Mouse (Mus musculus) NIH3T3 (cell line): ENCODE results near the gene Vrk1.

Source experiments
- DNase-seq: peaks from one replicate; pipeline ENCODE4 v3.0.0-alpha.2; 2012; ENCODE audit warnings: low read depth

The Vrk1 gene

DNA sequence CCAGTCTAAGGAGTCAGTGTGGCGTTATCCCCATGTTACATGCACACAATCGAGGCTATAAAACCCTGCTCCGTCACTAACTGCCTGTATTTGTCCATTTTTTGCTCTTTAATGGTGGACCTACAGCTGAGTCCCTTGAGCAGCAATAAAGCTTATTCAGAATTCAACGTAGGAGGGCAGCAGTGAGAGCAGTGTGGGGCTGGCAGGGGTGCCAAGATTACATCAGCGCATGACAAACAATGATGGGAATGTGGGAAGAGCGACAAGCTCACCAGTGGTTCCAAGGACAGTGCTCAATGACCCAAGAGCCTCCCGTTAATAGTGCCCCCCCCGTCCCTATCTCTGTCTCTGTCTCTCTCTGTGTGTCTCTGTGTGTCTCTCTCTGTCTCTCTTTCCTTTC lies 8.3 kb upstream of the Vrk1 start:
- DNase-seq = no peak

DNA sequence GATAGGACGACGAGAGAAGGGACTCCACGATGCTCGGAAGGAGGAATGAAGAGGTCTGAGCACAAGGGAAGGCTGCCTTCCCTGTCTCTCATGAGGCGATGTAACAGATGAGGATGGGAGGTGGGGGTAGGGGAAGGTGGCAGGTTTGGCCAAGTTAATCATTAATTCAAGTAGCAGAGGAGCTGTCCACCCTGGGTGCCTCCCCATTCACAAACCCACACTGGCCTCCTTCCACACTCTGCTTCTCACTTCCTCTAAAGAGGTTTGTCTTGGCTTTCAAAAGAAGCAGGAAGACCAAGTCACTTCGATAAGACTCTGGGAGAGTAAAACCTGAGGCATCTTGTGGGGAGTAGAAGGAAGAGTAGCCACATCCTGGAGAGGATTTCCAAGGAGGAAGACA lies 5.3 kb upstream of the Vrk1 start:
- no peak for DNase-seq

DNA sequence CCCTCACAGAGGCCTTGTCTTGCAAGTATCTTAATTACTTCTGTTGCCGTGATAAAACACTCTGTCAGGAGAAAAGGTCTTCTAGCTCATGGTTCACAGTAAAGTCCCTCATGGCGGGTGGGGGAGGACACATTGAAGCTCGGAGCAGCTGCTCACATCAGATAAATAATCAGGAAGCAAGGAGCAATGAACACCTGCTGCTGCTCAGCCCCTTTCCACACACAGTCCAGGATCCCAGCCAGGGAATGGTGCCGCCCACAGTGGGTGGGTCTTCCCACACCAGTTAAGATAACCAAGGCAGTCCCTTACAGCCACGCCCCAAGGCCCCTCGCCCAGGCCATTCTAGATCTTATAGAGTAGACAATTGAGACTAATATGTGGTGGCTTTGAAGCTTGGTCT lies 3.8 kb upstream of the Vrk1 start:
- DNase-seq = no peak

DNA sequence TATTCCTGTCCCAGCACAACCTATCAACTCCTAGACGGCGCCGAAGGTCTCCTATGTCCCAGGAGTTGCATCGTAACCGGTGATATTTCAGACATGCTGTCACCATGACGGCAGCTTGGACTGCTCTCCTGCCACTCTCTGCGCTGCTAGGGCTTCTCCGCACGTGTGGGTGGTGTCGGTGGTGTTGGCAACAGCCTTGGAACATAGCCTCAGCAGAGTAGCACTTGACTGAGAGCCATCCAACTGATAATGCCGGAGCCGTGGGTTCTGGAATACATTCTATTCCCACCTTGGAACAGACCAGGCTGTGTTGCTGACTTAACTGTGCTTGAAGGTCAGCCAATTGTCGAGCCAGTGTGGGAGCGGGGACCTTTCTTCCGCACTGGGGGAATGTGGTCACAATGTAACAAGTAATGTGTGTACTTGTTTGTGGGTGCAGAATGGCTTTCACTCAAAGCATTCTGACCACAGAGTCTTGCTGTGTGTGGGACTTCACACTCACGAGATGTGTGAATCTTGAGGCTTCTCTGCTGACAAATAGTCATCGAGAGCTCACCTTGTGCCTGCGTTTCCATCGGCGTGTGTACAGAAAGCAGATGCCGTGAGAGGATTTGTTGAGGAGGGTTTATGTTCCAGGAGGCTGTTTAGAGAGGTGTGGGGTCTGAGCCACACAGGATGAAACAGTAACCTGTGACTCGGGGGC lies 1.5 kb upstream of the Vrk1 start:
- DNase-seq = no peak

DNA sequence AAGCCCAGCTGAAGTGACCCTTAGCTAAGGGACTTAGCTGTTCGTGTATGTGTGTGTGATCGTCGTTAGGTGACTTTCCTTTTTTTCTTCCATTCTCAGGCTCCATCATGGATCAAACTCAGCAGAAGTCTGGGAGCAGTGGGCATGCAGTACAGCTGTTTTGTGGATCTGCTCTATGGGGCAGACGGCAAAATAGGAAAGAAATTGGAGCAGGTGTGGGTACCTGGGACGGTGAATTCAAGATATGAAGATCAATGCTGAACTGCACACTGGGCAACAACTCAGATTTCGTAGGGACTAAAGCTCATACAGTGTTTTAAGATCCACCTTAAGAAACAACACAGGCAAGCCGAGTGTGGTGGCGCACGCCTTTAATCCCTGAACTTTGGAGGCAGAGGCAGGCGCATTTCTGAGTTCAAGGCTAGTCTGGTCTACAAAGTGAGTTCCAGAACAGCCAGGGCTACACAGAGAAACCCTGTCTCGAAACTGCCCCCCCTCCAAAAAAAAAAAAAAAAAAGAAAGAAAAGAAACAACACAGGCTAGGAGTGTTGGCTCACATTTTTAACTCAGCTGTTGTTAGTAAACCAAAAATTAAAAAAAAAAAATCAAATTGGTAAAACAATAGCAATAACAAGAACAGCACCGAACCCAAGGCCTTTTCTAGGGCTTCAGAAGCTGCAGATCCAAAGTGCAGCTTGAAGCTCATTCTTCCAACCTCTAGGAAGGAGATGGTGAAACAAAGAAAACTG lies 732 bp upstream of the Vrk1 start:
- DNase-seq = no peak

DNA sequence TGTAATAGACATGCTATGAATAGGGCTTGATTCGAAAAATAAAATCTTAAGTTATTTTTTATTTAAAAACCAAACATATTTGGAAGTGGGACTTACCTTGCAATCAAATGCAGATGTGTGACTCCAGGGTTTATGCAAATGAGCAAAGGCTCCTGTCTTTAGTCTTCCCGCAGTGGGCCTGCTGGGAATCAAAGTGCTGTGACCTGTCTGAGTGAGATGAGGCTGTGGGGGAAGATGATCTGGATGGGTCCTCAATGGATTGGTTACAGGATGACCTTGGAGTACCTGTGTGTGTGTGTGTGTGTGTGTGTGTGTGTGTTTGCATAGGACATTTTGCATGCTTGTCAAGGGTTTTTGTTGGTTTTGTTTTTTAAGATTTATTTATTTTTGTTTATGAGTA lies 2.1 kb downstream of the Vrk1 start:
- no peak for DNase-seq

DNA sequence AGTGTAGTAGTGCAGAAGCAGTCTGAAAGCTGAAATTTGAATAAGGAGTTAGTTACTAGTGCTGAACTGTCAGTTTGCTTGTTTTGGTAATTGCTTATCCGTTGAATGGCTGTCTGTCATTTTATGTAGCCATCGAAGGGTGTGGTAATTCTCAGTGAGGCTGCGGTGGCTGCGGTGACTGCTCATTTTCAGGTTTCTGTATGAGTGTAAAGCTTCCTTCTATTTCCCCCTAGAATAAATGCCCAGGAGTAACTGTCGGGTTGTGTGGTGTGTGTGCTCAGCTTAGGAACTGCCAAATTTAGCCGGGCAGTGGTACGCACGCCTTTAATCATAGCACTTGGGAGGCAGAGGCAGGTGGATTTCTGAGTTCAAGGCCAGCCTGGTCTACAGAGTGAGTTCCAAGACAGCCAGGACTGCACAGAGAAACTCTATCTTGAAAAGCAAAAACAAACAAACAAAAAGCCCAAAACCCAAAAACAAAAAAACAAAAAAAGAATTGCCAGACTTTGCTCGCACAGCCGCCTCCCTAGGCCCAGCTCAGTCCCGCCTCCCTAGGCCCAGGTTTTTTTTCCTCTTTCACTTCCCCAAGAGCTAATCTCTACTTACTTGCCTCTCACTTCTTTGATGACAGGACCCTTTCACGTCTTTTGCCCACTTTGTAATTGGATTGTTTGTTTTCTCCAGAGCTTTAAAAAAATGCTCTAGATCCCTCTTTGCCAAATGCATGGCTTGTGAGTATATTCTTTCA lies 6.4 kb downstream of the Vrk1 start:
- DNase-seq = no peak

DNA sequence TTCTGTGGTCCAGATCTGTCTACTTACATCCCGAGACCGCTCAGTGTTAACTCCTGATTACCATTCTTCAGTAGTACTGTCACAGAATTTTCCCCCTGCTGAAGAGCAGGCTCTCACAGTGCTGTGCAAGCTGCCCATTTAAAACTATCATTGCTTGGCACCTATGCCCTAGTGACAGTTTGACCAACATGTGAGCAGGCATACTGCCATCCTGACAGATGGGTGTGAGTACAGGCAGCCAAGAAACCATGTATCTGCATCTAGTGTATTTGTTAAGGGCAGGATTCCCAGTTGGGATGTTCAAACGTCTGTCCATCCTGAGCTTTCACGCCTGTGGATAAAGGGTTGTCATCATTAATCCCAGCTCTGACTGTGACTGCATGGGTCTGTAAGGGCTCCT lies 10.0 kb downstream of the Vrk1 start:
- DNase-seq = no peak

DNA sequence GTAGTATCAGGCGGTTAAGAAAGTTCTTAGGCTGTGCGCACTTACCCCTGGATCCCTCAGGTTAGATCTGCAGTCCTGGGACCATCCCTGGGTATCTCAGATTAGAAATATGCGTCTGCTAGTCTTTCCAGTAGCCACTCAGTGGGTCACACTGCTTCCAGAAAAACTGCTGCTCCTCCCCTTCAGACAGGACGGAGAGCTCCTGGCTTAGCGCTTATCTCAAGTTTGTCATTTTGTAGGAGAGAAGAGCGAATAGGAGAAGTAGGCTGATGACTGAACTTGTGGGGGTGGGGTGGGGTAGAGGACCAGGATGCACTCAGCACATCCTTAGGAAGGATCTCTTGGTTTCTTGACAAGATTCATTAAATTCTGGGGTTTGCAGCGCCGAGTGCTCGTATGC lies 13.6 kb downstream of the Vrk1 start:
- DNase-seq = no peak

DNA sequence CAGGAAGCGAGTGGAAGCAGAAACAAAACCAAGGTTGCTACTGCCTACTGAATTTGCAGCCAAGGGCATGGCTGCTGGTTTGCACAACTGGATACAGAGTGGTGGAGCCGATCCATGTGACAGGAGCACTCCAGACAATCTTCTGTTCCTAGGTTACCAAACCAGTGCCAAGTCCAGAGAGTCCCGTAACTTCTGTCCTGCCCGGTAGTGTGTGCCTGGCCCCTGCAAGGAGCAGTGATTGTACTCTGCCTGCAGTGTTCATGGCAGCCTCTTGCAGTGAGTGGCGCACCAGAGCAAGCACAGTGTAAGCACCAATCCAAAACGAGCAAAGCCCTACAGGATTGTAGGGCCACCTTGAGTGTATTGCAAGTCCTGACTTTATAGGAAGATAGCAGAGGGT lies 15.4 kb downstream of the Vrk1 start:
- no peak for DNase-seq

DNA sequence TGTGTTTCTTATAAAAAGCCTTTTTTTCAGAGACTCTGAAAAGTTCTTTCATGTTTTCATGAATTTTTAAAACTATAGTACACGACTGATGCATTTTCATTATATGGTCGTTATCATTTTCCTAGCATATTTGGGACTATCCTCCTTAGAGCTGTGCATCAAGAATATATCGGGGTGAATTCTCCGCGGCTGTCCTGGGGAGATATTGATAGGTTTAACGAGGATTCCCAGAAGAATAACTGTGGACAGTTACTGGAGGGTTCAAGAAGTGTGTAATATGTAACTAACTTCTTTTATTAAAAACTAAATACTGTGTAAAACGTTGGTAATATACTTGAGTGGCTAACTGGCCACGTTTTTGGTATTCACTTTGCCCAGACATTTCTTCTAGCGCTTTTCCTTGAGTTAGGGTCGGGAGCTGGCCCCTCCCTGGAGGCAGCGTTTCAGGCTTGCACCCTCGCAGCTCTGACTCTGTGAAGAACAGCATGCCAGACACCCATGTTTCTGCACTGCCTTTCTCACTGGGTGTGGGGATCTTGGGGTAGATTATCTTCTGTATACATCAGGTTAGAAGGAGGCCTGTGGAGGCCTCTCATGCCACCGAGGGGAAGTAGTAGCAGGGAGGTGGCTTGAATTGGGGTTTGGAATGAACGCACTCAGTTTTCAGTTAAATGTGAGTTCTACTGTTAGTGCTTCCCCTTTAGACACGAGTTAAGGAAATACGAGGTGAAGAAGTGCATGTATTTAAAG lies 16.5 kb downstream of the Vrk1 start:
- DNase-seq = no peak

DNA sequence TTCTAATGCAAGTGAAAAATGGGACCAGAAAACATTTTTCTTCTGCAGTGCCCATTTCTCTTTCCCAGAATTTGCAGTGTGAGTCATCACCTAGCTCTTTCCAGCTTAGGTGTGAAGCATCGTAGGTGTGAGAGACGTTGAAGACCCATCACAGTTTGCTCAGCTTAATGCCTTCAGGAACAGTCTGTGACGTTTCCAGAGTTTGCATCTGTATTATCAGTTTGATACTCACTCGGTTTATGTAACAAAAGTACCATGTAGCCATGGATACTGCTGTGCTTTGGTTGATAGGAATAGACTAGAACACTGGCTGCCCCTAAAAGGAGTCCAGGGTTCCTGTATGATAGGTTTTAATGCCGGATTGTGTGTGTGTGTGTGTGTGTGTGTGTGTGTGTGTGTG lies 17.3 kb downstream of the Vrk1 start:
- no peak for DNase-seq

DNA sequence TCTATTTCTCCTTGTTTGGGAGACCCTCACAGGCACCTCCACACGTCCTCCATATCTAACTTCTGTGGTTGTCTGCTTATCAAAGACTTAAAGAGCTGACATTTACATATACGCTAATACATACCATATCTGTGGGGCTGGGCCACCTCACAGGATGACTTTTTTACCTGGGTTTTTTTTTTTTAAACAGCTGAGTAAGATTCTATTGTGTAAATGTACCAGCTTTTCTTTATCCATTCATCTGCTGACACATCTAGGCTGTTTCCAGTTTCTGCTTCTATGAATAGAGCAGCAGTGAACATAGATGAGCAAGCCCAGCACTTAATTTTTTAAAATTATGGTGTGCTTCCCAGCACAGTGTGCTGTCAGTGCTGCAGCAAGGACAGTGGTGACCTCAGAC lies 19.6 kb downstream of the Vrk1 start:
- DNase-seq = no peak

DNA sequence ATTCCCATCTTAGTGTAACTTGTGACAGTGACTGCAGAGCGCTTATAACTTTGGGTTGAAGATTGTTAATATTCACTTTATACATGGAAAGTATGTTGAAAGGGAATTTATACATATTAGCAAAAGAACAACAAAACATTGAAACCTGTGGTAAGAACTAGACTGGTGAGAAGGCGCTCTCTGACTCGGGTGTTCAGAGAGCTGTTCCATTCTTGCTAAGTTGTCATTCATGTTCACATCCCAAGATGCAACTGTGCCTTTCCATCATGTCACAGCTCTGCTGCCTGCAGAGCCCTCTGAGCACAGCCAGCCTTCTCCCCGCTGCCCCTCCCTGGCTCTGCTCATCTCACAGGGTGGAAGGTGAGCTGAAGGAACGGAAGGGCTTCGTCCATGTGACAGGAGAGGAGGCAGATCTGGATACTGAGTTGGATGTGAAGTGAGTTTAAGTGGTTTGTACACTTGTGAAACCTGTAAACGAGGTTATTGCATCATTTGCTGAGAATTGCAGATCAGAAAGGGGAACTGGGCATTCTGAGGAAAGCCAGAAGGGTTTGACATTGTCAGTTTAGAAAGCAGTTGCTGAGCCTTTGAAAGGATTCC lies 20.2 kb downstream of the Vrk1 start:
- no peak for DNase-seq

DNA sequence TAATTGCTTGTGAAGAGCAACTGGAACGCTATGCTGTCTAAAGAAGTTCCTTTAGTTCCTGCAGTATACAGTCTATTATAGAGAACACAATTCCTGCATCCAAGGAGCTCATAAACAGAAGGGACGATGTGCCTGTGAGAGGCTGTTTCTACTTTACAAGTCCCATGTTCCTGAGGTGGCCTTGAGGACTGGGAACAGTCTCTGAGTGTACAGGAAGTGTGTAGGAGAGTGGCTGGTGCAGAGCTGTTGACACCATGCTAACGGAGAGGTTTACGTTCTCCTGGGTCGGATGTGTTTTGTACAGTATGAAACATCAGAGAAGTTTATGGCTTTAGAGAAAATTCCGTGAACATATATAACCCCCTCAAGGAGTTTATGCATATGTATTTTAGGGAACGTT lies 20.8 kb downstream of the Vrk1 start:
- no peak for DNase-seq

DNA sequence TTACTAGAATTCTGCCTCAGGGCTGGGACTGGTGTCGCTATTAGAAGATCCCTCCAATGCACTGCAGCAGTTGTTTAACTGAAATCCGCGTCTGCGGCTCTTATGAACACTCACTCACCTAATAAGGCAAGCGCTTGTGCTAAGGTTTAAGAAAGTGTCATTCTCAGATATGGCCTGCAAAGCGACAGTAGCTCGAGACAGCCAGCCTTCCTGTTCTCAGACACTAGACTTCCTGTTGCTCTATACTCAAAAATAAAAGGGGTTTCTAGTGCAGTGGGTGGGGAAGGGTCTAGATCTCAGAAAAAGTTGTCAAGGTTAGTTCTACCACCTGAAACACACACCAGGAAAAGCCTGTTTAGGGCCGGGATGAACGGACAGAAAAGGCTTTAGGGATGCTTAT lies 21.9 kb downstream of the Vrk1 start:
- DNase-seq = no peak

DNA sequence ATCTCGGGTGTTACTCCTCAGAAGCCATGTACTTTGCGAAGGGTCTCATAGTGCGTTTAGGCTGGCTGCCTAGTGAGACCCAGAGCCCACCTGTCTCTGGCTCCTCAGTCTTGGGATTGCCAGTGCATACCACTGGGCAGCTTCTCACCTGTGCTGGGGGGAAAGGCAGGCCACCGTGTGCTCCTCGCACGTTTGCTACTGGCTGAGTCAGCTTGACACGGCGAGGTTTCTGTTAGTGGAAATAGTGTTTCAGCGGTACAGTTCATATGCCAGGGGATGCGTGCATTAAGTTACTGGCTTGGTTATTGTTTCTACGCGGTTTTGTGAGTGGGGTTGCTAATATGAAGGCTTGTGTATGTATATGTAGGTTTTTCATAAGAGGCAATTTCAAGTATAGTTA lies 22.3 kb downstream of the Vrk1 start:
- no peak for DNase-seq

DNA sequence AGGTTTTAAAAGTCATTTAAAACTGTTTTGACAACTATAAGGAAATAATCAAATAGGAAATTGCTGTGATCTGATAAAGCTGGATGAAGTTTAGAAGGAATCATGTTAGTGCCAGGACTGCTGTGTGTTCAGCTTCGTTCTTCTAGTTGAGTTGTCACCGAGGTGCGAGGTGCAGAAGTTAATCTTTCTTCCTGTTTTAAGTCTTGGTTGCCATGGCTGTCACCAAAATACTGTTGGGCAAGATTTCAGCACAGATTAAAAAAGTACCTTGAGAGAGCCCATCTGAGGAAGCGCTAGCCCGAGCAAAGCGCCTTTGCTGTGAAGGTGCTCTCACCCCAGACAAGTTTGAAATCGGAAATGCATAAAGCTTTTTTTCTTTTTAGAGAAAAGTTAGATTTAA lies 24.2 kb downstream of the Vrk1 start:
- no peak for DNase-seq

DNA sequence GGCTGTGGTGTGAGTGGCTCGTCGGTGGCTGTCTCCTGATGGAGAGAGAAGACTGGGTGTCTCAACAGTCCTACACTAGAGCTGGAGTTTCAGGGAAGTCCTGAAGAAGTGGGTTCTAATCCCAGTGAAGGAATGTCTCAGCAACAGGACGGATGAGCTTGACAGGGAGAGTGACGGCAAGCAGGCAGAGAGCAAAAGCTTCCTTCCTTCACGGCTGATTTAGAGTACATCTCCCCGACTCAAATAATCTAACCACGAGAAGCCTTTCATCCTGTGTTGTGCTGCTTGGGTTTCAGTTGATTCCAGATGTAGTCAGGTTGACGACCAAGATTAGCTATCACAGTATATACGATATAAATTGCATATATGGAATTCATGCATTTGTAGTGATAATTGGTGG lies 24.7 kb downstream of the Vrk1 start:
- DNase-seq = no peak

DNA sequence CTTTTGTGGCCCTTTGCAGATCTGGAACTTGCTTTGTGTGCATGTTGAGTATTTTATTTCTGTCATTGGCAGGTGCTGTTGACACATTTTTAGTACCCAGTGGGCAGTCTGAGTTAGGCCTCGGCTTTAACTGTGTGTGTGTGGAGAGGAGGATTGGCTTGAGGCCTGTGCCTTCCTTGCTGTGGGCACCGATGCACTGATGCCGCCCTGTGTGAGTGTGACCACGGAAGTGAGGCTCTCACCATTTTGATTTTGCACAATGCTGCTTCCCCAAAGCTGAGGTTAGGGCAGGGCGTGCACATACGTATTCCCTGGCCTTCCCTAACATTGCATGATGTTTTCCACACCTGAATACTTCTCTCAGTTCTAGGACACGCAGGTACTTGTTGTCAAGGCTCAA lies 30.2 kb downstream of the Vrk1 start:
- no peak for DNase-seq

DNA sequence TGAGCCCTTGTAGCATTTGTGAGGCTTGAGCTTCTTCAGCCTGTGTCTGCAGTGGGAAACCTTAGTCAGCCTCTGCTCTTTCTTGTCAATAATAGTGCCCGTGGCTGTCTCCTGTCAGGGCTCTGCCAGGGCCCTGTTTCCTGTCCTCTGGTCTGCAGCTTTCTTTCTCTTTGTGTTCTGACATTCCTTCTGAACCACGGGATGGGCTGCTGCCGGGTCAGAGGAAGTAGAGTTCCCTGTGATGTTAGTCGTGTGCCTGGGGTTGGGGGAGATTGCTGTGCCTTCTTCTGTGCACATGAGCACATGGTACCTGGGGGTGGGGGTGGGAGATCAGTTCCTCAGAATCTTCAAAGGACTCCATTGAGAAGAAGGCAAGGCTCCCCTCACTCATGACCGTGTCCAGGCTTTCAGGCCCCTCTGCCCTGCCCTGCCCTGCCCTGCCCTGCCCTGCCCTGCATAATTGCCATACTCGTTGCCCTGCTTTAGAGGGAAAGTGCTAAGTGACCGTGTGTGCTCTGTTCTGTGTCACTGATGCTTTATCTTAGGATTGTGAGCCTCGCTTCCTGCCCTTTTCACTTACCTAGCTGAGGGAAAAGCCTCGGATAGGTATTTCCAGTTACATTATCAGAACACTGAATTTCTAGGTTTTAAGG lies 36.2 kb downstream of the Vrk1 start:
- no peak for DNase-seq

DNA sequence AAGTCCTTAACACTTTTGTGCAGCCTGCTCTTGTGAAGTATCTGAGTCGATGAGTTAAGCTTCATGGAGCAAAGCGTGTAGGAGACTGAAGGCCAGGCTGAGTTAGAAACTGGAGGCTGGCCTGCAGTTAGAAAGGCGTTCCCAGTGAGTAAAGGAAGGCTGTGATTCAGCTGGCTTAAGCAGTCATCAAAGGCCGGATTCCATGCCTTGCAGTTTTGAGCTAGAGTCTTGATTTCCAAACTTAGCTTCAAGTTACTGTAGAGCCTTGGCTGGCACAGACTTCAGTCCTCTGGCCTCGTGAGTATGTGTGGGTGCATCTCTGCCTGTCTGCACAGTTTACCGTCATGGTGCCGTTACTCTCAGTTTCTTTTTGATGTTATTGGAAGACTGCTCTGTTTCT lies 42.2 kb downstream of the Vrk1 start:
- DNase-seq = peak; percentile 30
